Mouse (Mus musculus): Measurements from ENCODE around the gene Arhgap44. TPM values are rescaled to one million over a fixed set of nuclear protein-coding genes. Genes with fewer than 3 reads are reported as not detected.

The Arhgap44 gene
- total RNA-seq, 2 experiments from 2014 or later: 155 TPM

- no peak for DNase-seq (ENCODE audit: low spot score in 2 of 2)
- intact Hi-C loops (cut with DNase I): no loop called here
Measured at GRCm38 (mm10) chr11:65142838-65143417, 19.8 kb downstream of the Arhgap44 start.

- intact Hi-C loops (cut with DNase I): no loop called here
- DNase-seq (ENCODE audit: low spot score in 2 of 2): no peak
Measured at GRCm38 (mm10) chr11:65139030-65139429, 23.7 kb downstream of the Arhgap44 start.

GRCm38 (mm10) chr11:65137145-65137652 is 25.6 kb downstream of the Arhgap44 start:
- intact Hi-C loops (cut with DNase I): no loop called here
- DNase-seq (ENCODE audit: low spot score in 2 of 2): no peak

DNA sequence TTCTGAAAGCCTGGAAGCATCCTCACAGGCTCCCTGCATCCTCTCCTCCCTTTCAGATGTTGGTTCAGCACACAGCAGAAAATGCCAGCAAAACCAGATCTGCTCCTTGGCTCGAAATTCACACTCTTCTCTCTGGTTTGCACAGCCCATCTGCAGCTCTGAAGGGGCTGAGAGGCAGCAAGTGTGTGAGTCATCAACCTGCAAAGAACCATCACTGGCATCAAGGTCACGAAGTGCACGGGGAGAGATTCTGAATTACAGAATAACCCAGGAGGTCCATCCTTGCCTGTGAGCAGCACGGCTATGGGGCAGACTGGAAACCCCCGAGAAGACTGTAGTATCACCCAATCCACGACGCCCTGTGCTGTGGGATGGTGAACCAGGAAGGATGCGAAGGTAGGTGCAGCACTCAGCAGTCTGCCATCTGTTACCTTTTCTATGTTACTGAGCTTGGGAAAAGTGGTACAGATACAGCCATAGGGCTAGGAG is 27.5 kb downstream of the Arhgap44 start:
- intact Hi-C loops (cut with DNase I): no loop called here
- peak; percentile 30 to 36 for DNase-seq (ENCODE audit: low spot score in 2 of 2)

GRCm38 (mm10) chr11:65133661-65134060 is 29.1 kb downstream of the Arhgap44 start:
- DNase-seq (ENCODE audit: low spot score in 2 of 2): no peak
- intact Hi-C loops (cut with DNase I): no loop called here

- intact Hi-C loops (cut with DNase I): no loop called here
- no peak for DNase-seq (ENCODE audit: low spot score in 2 of 2)
Measured at GRCm38 (mm10) chr11:65129110-65129509, 33.7 kb downstream of the Arhgap44 start.

- no peak for DNase-seq (ENCODE audit: low spot score in 2 of 2)
- intact Hi-C loops (cut with DNase I): no loop called here
Measured at GRCm38 (mm10) chr11:65128666-65129065, 34.1 kb downstream of the Arhgap44 start.

DNA sequence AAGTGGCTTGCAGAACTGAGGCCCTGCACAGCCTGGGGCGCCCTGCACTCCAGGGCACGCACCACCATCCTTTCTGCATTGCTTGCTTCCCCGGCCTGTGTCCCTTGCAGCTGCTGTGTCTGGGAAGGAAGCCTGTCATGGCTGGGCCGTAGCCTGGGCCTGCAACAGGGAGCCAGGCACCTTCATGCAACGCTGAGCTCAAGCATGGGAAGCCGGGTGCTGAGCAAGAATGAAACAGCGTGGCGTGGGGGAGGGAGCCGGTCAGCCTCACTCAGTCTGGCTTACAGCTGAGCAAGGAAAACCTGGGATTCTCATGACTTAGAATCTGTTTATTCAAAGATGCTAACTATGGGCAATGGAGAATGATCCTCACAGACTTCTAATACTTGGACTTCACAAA is 36.2 kb downstream of the Arhgap44 start:
- DNase-seq (ENCODE audit: low spot score in 2 of 2): peak; percentile 54 to 61
- intact Hi-C loops (cut with DNase I): no loop called here

- DNase-seq (ENCODE audit: low spot score in 2 of 2): peak; percentile 66 to 86
- intact Hi-C loops (cut with DNase I): no loop called here
Measured at GRCm38 (mm10) chr11:65124913-65125418, 37.8 kb downstream of the Arhgap44 start.

DNA sequence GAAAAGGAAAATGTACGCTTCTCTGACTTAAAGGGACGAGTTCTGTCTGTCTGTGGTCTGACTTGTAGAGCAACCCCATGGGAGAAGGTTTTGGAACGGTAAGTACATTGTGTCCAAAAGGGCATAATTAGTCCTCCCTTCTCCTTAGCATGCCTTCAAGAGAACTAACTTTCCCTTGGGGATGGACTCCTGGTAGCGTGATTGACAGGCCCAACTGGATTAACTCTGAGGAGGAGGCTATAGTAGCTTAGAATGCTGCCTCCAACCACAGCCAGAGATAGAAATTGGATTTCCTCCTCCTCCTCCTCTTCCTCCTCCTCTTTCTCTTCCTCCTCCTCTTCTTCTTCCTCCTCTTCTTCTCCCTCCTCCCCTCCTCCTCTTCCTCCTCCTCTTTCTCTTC is 42.5 kb downstream of the Arhgap44 start:
- intact Hi-C loops (cut with DNase I): no loop called here
- no peak for DNase-seq (ENCODE audit: low spot score in 2 of 2)

DNA sequence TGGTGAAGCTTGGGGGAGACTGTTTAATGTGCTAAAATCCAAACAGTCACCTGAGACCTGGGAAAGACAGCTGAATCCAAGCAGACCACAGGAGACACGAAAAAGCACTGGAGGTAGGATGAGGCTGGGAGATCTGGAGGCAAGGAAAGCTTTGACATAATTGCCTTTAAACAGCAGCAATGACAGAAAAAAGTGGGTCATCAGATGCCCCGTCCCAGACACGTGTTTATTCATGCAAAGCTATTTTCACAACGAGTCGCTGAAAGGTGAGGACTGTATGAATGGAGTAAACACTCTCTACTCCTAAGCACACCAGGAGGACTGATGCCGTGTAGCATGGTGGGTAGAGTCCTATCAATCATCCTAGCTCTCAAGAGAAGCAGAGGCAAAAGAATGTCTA is 47.0 kb downstream of the Arhgap44 start:
- intact Hi-C loops (cut with DNase I): no loop called here
- no peak for DNase-seq (ENCODE audit: low spot score in 2 of 2)

- intact Hi-C loops (cut with DNase I): no loop called here
- DNase-seq (ENCODE audit: low spot score in 2 of 2): no peak
Measured at GRCm38 (mm10) chr11:65112086-65112485, 50.7 kb downstream of the Arhgap44 start.

DNA sequence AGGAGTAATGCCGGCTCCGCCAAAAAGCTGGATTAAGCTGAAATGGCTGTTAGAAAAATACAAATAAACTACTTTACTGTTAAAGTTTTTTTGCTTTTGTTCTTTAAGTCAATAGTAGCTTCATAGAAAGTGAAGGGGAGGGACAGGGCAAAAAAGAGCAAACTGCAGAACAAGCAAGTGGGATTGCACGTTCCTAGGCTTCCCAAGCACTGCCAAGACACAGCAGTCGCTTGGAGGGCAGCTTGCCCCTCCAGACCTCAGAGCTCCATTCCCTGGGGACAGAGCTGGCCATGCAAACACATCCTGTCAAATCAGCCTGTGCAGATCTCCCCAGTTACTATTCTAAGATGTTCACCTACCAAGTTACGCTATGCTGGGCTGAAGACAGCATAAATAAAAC is 51.1 kb downstream of the Arhgap44 start:
- intact Hi-C loops (cut with DNase I): no loop called here
- no peak for DNase-seq (ENCODE audit: low spot score in 2 of 2)

DNA sequence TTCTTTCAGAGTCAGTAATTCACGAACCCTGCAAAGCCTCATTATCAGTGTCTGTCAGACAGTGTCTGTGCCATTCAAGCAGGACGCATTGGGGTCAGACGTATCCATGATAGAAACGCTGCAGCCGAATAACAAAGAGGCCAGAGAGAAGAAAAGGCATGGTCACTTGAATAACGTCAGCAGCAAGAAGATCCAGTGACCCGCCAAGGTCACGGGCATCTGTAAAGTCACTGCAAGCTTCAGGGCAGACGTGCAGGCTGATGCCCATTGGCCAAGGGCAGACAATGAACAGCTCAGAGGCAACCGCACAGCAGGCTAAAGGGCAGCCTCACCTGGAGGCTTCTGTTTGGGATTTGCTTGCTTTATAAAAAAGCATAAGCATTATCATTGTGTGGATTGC is 52.7 kb downstream of the Arhgap44 start:
- intact Hi-C loops (cut with DNase I): no loop called here
- DNase-seq (ENCODE audit: low spot score in 2 of 2): no peak

- intact Hi-C loops (cut with DNase I): no loop called here
- peak in 1 of 2 experiments; percentile 43 for DNase-seq (ENCODE audit: low spot score in 2 of 2)
Measured at GRCm38 (mm10) chr11:65107734-65108171, 55.0 kb downstream of the Arhgap44 start.

GRCm38 (mm10) chr11:65107151-65107550 is 55.6 kb downstream of the Arhgap44 start:
- intact Hi-C loops (cut with DNase I): no loop called here
- no peak for DNase-seq (ENCODE audit: low spot score in 2 of 2)

GRCm38 (mm10) chr11:65104076-65104475 is 58.7 kb downstream of the Arhgap44 start:
- no peak for DNase-seq (ENCODE audit: low spot score in 2 of 2)
- intact Hi-C loops (cut with DNase I): no loop called here

DNA sequence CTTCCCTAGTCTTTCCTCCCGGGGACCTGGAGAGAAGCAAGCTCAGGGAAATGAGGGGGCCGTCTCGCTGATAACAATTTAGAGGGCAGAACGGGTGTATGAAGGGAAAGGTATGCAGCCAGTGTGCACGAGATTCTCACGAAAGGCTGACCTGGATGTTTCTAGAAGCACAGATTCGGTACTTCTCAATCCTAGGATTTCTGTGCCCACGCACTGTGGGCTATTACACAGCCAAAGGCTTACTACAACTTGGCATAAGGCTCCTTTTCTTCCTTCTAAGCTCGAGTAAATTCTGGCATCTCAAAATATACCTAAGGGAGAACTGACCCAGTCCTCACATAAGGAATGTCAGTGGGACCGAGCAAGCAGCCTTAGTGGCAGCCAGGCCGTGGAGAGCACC is 61.6 kb downstream of the Arhgap44 start:
- DNase-seq (ENCODE audit: low spot score in 2 of 2): peak in 1 of 2 experiments; percentile 53
- intact Hi-C loops (cut with DNase I): no loop called here

DNA sequence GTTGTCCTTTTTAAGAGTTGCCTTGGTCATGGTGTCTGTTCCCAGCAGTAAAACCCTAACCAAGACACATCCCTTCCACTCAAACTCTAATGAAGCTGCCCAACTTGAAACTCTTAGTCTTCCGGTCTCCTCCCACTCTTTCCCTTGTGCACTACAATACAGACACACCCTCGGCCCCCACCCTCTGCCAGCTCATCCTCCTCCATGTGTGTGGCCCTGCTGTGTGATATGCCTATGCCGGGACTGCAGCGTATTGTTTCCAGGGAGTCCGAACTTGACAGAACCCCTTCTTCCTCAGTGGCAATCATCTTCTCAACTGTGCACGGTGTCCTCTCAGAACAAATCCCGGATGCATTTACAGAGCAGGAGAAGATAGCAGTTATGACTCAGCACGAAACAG is 62.7 kb downstream of the Arhgap44 start:
- DNase-seq (ENCODE audit: low spot score in 2 of 2): no peak
- intact Hi-C loops (cut with DNase I): no loop called here

DNA sequence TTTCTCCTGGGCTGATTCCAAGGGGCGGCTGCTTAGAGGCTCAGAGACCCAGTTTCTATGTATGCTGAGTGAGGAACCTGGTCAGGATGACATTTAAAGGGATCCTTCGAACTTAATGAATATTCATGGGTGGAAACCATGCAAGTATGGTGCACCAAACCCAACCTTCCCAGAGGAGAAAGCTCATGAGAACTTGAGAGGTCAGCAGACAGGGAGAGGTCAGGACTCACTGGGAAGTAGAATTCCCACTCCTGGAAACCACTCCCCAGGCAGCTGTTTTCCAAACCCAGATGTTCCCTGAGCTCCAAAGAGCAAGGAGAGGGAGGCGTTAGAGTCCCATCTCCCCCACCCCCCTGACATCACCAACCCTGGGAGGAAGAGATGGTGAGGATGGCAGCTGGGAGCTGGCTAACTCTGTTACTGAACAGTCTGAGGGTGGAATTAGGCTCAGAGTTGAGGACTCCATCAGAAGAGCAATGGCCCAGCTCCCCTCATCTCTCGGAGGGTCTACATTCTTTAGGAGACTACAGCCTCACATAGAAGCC is 65.2 kb downstream of the Arhgap44 start:
- no peak for DNase-seq (ENCODE audit: low spot score in 2 of 2)

DNA sequence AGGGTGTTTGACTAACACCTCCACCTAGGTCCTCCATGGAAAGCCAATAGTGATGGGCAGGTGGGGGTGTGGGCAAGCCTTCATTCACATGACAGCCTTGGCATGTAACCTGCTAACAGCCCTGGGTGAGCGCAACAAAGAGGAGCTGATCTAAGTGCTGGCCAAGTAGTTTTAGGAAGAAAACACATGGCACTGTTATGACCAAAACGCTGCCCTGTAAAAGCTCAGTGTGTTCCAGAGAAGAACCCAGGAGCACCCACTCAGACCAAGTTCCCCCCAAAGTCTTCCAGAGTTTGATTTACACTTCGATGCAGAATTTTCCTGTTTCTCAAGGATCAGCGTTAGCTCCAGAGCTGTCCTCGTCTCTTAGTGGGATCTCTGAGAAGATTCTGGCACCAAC is 65.9 kb downstream of the Arhgap44 start:
- intact Hi-C loops (cut with DNase I): no loop called here
- no peak for DNase-seq (ENCODE audit: low spot score in 2 of 2)

More for the DNA sequence above, 65.2 kb downstream of the Arhgap44 start:
- intact Hi-C loops (cut with DNase I): no loop called here

Data from left cerebral cortex, postnatal 14 days (tissue).